ENCODE assay signal across 10 mouse cellular contexts in genomic region chr16:23452476-23452875, GRCm38 (mm10). TPM values are rescaled to one million over a fixed set of nuclear protein-coding genes. Genes with fewer than 3 reads are reported as not detected.
DNase-seq lines count a peak whose midpoint lies in the region; ATAC-seq and TF ChIP-seq lines count a peak whose summit lies in the region.
"Had no signal": no experiment of that assay in that cellular context is flagged by ENCODE, and none has a peak within 500 bp of the region (broad histone marks: within the 10 kb centered on the region; RNA-seq: fewer than 3 reads in every experiment).

No protein-coding gene starts in this region.

- intact Hi-C loops in heart, postnatal 25 days (cut with DNase I) = loop anchor here (1.0 to 2.0 kb wide), 3 partner anchors 98 to 500 kb away; no protein-coding TSS in a partner anchor
- intact Hi-C loops in left cerebral cortex, postnatal 36 days (cut with DNase I) = loop anchor here (1.0 to 2.0 kb wide), 3 partner anchors 96 to 501 kb away; no protein-coding TSS in a partner anchor

- peak; percentile 53; the same call in 1 of the 2 replicates for ATAC-seq in heart, postnatal 0 days (ENCODE audit: insufficient read depth, low read depth)
- ATAC-seq in forebrain, embryonic 16.5 days = peak; percentile 72
- ATAC-seq in intestine, postnatal 0 days = no peak
- peak; percentile 89 for ATAC-seq in midbrain, embryonic 16.5 days

- TF ChIP-seq CTCF in heart, postnatal 0 days (IDR thresholded peaks at IDR 0.05; ENCODE audit: low read depth) = peak; percentile 90
- TF ChIP-seq CTCF in intestine, postnatal 0 days (IDR thresholded peaks at IDR 0.05; ENCODE audit: low read depth) = peak; percentile 87

- no peak overlapping the region for H3K9ac ChIP-seq in heart, postnatal 0 days (replicated peaks; ENCODE audit: low read depth, low read length)
- H3K9ac ChIP-seq in forebrain, embryonic 16.5 days (replicated peaks; ENCODE audit: low read depth, low read length) = no peak overlapping the region
- no peak overlapping the region for H3K9ac ChIP-seq in intestine, postnatal 0 days (ENCODE audit: low read depth, low read length)
- H3K9ac ChIP-seq in midbrain, embryonic 16.5 days (ENCODE audit: low read depth, low read length) = no peak overlapping the region
- H3K9ac ChIP-seq: embryonic facial prominence, embryonic 13.5 days had no signal

- H3K4me3 ChIP-seq in heart, postnatal 0 days (ENCODE audit: low read depth, low read length) = no peak overlapping the region
- H3K4me3 ChIP-seq in forebrain, embryonic 16.5 days (replicated peaks; ENCODE audit: low read length) = no peak overlapping the region
- no peak overlapping the region for H3K4me3 ChIP-seq in intestine, postnatal 0 days (ENCODE audit: low read depth, low read length)
- no peak overlapping the region for H3K4me3 ChIP-seq in midbrain, embryonic 16.5 days (ENCODE audit: low read depth, low read length)
- H3K4me3 ChIP-seq: embryonic facial prominence, embryonic 13.5 days; myocyte had no signal

- no peak overlapping the region for H3K4me2 ChIP-seq in heart, postnatal 0 days (ENCODE audit: low read depth, low read length)
- H3K4me2 ChIP-seq in forebrain, embryonic 16.5 days (ENCODE audit: low read length) = no peak overlapping the region
- H3K4me2 ChIP-seq in intestine, postnatal 0 days (replicated peaks; ENCODE audit: low read depth) = no peak overlapping the region
- no peak overlapping the region for H3K4me2 ChIP-seq in midbrain, embryonic 16.5 days (ENCODE audit: low read length)
- H3K4me2 ChIP-seq: embryonic facial prominence, embryonic 13.5 days had no signal

- no peaks in the 10 kb centered on the region for H3K9me3 ChIP-seq in heart, postnatal 0 days (replicated peaks; ENCODE audit: control insufficient read depth, low read length)
- H3K9me3 ChIP-seq in forebrain, embryonic 16.5 days (ENCODE audit: control insufficient read depth, low read length) = no peaks in the 10 kb centered on the region
- H3K9me3 ChIP-seq in intestine, postnatal 0 days (ENCODE audit: control insufficient read depth) = no peaks in the 10 kb centered on the region
- H3K9me3 ChIP-seq in midbrain, embryonic 16.5 days (replicated peaks; ENCODE audit: control insufficient read depth, low read length, poor library complexity, severe bottlenecking) = no peaks in the 10 kb centered on the region
- H3K9me3 ChIP-seq: embryonic facial prominence, embryonic 13.5 days had no signal

- DNase-seq in heart, postnatal 0 days (ENCODE audit: low spot score) = peak; percentile 65
- DNase-seq in heart, postnatal 25 days (ENCODE audit: low spot score) = no peak
- DNase-seq in brain, embryonic 18.5 days (ENCODE audit: low read depth, low spot score) = peak; percentile 30
- DNase-seq in left cerebral cortex, postnatal 36 days (ENCODE audit: low spot score in 2 of 2) = peak; percentile 19 to 39
- DNase-seq in thymus, postnatal 10 days (ENCODE audit: low spot score in 2 of 2) = peak; percentile 5 to 57

- peaks cover 3% of the 10 kb centered on the region; the same call in 1 of the 2 replicates for H3K4me1 ChIP-seq in heart, postnatal 0 days (ENCODE audit: control insufficient read depth, insufficient read depth)
- no peaks in the 10 kb centered on the region for H3K4me1 ChIP-seq in forebrain, embryonic 16.5 days (replicated peaks; ENCODE audit: control insufficient read depth, insufficient read depth, low read length)
- H3K4me1 ChIP-seq in intestine, postnatal 0 days (replicated peaks; ENCODE audit: control insufficient read depth, insufficient read depth, low read length) = no peaks in the 10 kb centered on the region
- H3K4me1 ChIP-seq in midbrain, embryonic 16.5 days (ENCODE audit: control insufficient read depth, insufficient read depth, low read length) = no peaks in the 10 kb centered on the region
- H3K4me1 ChIP-seq: embryonic facial prominence, embryonic 13.5 days had no signal

- 16% methylated on average over 3 of the region's 3 CpGs for WGBS in heart, postnatal 0 days
- 13% methylated on average over 3 of the region's 3 CpGs for WGBS in forebrain, embryonic 16.5 days
- 31% methylated on average over 3 of the region's 3 CpGs for WGBS in intestine, postnatal 0 days
- 14% methylated on average over 3 of the region's 3 CpGs for WGBS in midbrain, embryonic 16.5 days

- TF ChIP-seq EP300 in heart, postnatal 0 days (IDR thresholded peaks at IDR 0.05; ENCODE audit: low read depth) = no peak

- no peak overlapping the region for H3K27ac ChIP-seq in heart, postnatal 0 days (ENCODE audit: low read depth)
- no peak overlapping the region for H3K27ac ChIP-seq in forebrain, embryonic 16.5 days (ENCODE audit: low read length)
- H3K27ac ChIP-seq in intestine, postnatal 0 days (ENCODE audit: low read depth, low read length) = no peak overlapping the region
- no peak overlapping the region for H3K27ac ChIP-seq in midbrain, embryonic 16.5 days (ENCODE audit: low read length)
- H3K27ac ChIP-seq: embryonic facial prominence, embryonic 13.5 days had no signal

- no peaks in the 10 kb centered on the region for H3K36me3 ChIP-seq in heart, postnatal 0 days (replicated peaks; ENCODE audit: control insufficient read depth, insufficient read depth, low read length)
- no peaks in the 10 kb centered on the region for H3K36me3 ChIP-seq in forebrain, embryonic 16.5 days (ENCODE audit: control insufficient read depth, insufficient read depth)
- H3K36me3 ChIP-seq in intestine, postnatal 0 days (ENCODE audit: control insufficient read depth, insufficient read depth) = no peaks in the 10 kb centered on the region
- no peaks in the 10 kb centered on the region for H3K36me3 ChIP-seq in midbrain, embryonic 16.5 days (ENCODE audit: control insufficient read depth, insufficient read depth, low read length)
- H3K36me3 ChIP-seq: embryonic facial prominence, embryonic 13.5 days had no signal

- no peaks in the 10 kb centered on the region for H3K27me3 ChIP-seq in heart, postnatal 0 days (ENCODE audit: control insufficient read depth, insufficient read depth, low read length)
- no peaks in the 10 kb centered on the region for H3K27me3 ChIP-seq in forebrain, embryonic 16.5 days (replicated peaks; ENCODE audit: control insufficient read depth, insufficient read depth, low read length)
- no peaks in the 10 kb centered on the region for H3K27me3 ChIP-seq in intestine, postnatal 0 days (replicated peaks; ENCODE audit: control insufficient read depth, insufficient read depth, low read length)
- H3K27me3 ChIP-seq in midbrain, embryonic 16.5 days (ENCODE audit: control insufficient read depth, insufficient read depth, low read depth, low read length) = no peaks in the 10 kb centered on the region
- H3K27me3 ChIP-seq: embryonic facial prominence, embryonic 13.5 days had no signal

RNA-seq across cellular contexts. Expression of gene Rtp1, which starts 23.5 kb away (rescaled TPM):
- total RNA-seq in heart, postnatal 0 days (2014; rRNA removed; ENCODE audit: low replicate concordance) = not detected in 2 replicates
- not detected in 2 replicates for polyA plus RNA-seq in heart, postnatal 0 days (2015; fragmentation: Nextera tagmentation; extraction: Ambion mirVana)
- total RNA-seq in heart, postnatal 25 days (2021) = not detected
- 0.42 TPM in 1 of 2 replicates, not detected in the other for polyA plus RNA-seq in forebrain, embryonic 16.5 days (2015; fragmentation: Nextera tagmentation; extraction: Ambion mirVana)
- not detected in 2 replicates for polyA plus RNA-seq in intestine, postnatal 0 days (2015; fragmentation: Nextera tagmentation; extraction: Ambion mirVana)
- total RNA-seq in left cerebral cortex, postnatal 36 days (2021) = under 1 TPM; 0.35 to 0.36 TPM
- 0.13 and 0.25 TPM in 2 replicates for polyA plus RNA-seq in midbrain, embryonic 16.5 days (2015; fragmentation: Nextera tagmentation; extraction: Ambion mirVana)
- polyA plus RNA-seq: myocyte had no signal
